Mouse (Mus musculus) hindbrain, embryonic 16.5 days (tissue): ENCODE data around the gene Adamts12. TPM values are rescaled to one million over a fixed set of nuclear protein-coding genes. Genes with fewer than 3 reads are reported as not detected.

Source experiments
- ATAC-seq: fragments of 200-750 bp; cut with Nextera tagmentation; 2 replicates; pipeline ENCODE4 v1.8.0; 2017; ENCODE audit warnings: moderate TSS enrichment, moderate library complexity
- H3K27ac ChIP-seq: fragments of 300-500 bp; sonication (generic); 2 replicates; pipeline ENCODE4 v1.5.1; 2014; ENCODE audit warnings: low read depth, mild to moderate bottlenecking, control low read depth, low read length, moderate library complexity
- H3K27me3 ChIP-seq: fragments of 300-500 bp; sonication (generic); replicated peaks from 2 replicates; pipeline ENCODE4 v1.6.1; 2014; ENCODE audit warnings: low read length; ENCODE audit not compliant: control insufficient read depth, insufficient read depth
- H3K36me3 ChIP-seq: fragments of 300-500 bp; sonication (generic); 2 replicates; pipeline ENCODE4 v1.6.1; 2014; ENCODE audit warnings: mild to moderate bottlenecking, low read length, moderate library complexity, mixed read lengths; ENCODE audit not compliant: control insufficient read depth, insufficient read depth
- H3K4me1 ChIP-seq: fragments of 300-500 bp; sonication (generic); 2 replicates; pipeline ENCODE4 v1.6.1; 2014; ENCODE audit warnings: low read depth, low read length; ENCODE audit not compliant: control insufficient read depth, insufficient read depth
- H3K4me2 ChIP-seq: fragments of 300-500 bp; sonication (generic); 2 replicates; pipeline ENCODE4 v1.6.1; 2014; ENCODE audit warnings: mild to moderate bottlenecking, low read length, control low read depth, moderate library complexity
- H3K4me3 ChIP-seq: fragments of 300-500 bp; sonication (generic); 2 replicates; pipeline ENCODE4 v1.5.1; 2014; ENCODE audit warnings: mild to moderate bottlenecking, low read length, control low read depth, moderate library complexity
- H3K9ac ChIP-seq: fragments of 300-500 bp; sonication (generic); 2 replicates; pipeline ENCODE4 v1.6.1; 2014; ENCODE audit warnings: low read depth, mild to moderate bottlenecking, control low read depth, low read length, moderate library complexity
- H3K9me3 ChIP-seq: fragments of 300-500 bp; sonication (generic); 2 replicates; pipeline ENCODE4 v1.6.1; 2014; ENCODE audit warnings: mild to moderate bottlenecking, low read length, moderate library complexity; ENCODE audit not compliant: control insufficient read depth
- WGBS: fragments of 180-500 bp; shearing (Covaris S2); extraction: QIAGEN DNeasy Blood & Tissue Kit; methylation state at CpG from one replicate; pipeline ENCODE4 v1.1.7; 2014; 5-methylcytosine and 5-hydroxymethylcytosine counted together
- polyA plus RNA-seq: library from polyadenylated mRNA; unstranded; fragments of >200 nt; fragmentation: Nextera tagmentation; extraction: Ambion mirVana; gene quantifications from 2 replicates; pipeline ENCODE4 v1.2.1, GENCODE M21; 2015

The Adamts12 gene
- polyA plus RNA-seq, 1 experiment from 2014 or later = 1.6 TPM

DNA sequence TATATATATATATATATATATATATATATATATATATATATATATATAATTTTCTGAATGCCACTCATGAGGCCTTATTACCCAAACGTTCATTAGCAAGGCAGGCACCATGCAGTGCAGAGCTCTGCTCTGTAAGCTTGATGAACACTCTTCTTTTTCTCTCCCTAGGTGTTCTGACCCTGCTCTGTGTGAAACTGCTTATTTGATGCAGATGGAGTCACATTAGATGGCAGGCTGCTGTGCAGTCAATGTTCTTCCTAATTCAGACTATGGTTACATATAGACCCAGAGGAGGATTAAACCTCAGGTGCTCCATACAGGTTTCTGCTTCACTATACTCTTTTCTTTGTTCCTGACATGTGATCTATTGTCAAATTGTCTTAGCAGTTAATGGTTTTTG is 57.1 kb downstream of the Adamts12 start:
- ATAC-seq = peak; percentile 67
- Histone ChIP-seq H3K27ac (no peak overlapping the region), H3K36me3 (no peaks in the 10 kb centered on the region), H3K27me3 (no peaks in the 10 kb centered on the region), H3K4me3 (no peak overlapping the region), H3K9me3 (no peaks in the 10 kb centered on the region), H3K4me2 (no peak overlapping the region), H3K9ac (no peak overlapping the region), H3K4me1 (no peaks in the 10 kb centered on the region)
- WGBS = 32% methylated on average over 1 of the region's 1 CpGs

DNA sequence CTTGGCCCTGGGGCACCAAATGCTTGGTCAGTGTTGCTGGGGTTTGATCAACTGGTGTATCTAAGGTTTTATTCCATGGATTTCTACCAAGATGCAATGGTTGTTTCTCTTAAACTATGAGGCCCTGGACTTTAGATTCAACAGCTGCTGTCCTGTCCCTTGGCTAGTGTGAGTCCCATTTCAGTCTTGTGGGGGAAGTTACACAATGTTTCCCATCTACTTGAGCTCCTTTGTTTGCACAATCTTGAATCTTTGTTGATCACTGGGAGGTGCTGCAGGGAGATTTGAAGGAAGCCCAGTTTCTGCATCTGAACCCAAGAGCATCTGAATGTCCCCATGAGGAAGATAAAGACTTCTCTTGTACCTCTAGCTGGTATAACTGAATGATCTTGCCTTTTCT is 60.8 kb downstream of the Adamts12 start:
- no peaks in the 10 kb centered on the region for H3K36me3 ChIP-seq
- H3K9ac ChIP-seq = no peak overlapping the region
- H3K27ac ChIP-seq = no peak overlapping the region
- no peak overlapping the region for H3K4me2 ChIP-seq
- no peaks in the 10 kb centered on the region for H3K4me1 ChIP-seq
- H3K9me3 ChIP-seq = no peaks in the 10 kb centered on the region
- no peaks in the 10 kb centered on the region for H3K27me3 ChIP-seq
- H3K4me3 ChIP-seq = no peak overlapping the region
- ATAC-seq = no peak

DNA sequence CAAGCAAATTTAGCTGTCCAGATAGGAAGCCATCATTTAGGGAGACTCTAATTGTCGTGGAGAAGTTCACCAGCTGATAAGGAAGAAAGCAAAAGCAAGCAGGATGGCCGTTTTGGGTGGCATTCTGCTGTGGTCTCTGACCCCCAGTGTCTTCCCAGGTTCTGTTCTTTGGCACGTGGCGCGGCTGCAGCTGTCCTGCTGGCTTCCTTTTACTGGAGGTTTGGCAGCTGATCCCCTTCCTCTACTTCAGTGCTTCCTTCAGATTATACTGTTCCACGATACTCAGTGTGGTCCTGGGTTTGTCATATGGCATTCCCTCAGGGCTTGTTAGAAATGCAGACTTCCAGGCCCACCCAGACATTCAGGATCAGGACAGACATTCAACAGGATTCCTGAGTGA is 63.9 kb downstream of the Adamts12 start:
- Histone ChIP-seq H3K27ac (no peak overlapping the region), H3K4me1 (no peaks in the 10 kb centered on the region), H3K36me3 (no peaks in the 10 kb centered on the region), H3K9ac (no peak overlapping the region), H3K4me2 (no peak overlapping the region), H3K27me3 (no peaks in the 10 kb centered on the region), H3K9me3 (no peaks in the 10 kb centered on the region), H3K4me3 (no peak overlapping the region)
- ATAC-seq = no peak
- WGBS = 55% methylated on average over 6 of the region's 6 CpGs

DNA sequence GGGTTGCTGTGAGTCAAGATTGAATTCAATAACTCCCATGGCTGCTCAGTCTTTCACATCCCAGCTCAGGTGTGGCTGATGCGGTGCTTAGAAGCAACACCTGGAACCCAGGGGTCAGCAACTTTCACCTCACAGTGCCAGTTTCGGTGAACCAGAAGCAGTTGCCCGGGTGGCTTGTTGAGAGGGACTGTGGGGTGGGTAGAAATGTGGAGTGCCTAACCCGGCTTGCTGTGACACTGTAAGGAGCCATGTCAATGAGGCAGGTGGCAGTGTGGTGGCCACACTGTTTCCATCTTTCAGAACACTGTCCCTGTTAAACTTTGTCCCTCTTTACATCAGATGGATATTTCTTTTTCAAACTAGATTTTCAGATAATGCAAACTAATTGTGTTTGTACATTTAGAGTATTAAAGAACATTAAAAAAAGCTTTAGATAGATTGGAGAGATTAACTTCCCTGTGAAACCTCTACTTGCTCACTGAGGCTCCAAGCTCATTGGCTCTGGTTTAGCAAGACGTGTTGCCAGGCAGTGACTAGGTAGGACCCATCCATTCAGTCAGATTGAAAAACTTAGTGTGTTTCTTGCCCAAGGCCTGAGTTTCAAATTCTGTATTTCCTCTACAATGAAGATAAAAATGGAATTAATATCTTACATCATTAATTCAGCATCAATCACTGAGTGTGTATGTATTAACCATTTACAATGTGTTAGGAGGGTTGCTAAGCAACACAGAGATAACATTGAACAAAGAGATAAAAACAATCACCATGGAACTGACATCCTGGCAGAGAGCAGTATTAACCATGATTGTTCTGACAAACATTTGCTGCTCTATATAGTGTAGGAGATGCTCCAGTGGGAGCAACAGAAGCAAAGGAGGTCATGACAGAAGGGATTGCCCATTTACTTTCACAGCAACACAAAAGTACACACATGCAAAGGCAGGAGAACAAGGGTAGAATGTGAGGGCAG is 68.3 kb downstream of the Adamts12 start:
- Histone ChIP-seq H3K27me3 (no peaks in the 10 kb centered on the region), H3K9me3 (no peaks in the 10 kb centered on the region), H3K4me3 (no peak overlapping the region), H3K4me1 (no peaks in the 10 kb centered on the region; the same call in 1 of the 2 replicates), H3K4me2 (no peak overlapping the region), H3K9ac (no peak overlapping the region), H3K27ac (no peak overlapping the region), H3K36me3 (no peaks in the 10 kb centered on the region)
- ATAC-seq = peak; percentile 61; the same call in 1 of the 2 replicates
- WGBS = 88% methylated on average over 5 of the region's 5 CpGs

DNA sequence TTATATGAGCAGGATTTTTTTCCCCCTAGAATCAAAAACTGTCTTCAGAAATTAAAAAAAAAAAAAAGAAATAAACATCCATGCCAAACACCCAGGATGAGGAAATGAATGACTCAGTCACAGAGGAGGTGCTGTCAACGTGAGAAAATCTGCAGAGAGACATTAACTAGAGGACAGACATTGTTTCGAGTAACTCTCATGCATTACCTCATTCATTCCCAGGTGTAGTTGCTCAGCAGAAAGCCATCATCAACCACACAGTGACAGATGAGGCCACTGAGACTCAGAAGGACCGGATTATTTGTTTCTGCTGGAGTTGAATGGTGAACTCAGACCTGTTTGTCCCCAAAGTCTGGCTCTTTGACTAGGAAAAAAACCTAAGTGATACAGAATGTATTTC is 81.0 kb downstream of the Adamts12 start:
- no peaks in the 10 kb centered on the region for H3K36me3 ChIP-seq
- H3K9me3 ChIP-seq = no peaks in the 10 kb centered on the region
- no peak for ATAC-seq
- H3K4me1 ChIP-seq = no peaks in the 10 kb centered on the region
- H3K27me3 ChIP-seq = no peaks in the 10 kb centered on the region
- 68% methylated on average over 3 of the region's 3 CpGs for WGBS
- no peak overlapping the region for H3K4me2 ChIP-seq
- H3K4me3 ChIP-seq = no peak overlapping the region
- no peak overlapping the region for H3K9ac ChIP-seq
- H3K27ac ChIP-seq = no peak overlapping the region

DNA sequence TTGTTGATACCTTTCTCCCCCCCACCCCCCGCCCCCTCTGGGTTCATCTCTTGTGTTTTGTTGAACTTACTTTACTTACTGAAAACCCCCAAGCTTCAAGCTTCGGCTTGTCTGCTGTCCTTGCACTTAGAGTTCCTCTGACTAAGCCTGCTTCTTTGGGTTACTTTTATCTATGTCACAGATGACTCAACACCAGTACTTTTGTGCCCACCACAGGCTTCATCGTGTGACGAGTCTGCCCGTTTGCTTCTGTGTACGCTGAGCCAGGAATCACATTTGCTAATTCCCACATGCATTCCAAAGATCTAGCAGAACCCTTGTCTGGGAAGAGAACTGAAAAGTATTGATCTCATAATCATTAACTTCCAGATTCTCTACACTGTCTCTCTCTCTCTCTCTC is 94.8 kb downstream of the Adamts12 start:
- H3K27me3 ChIP-seq = no peaks in the 10 kb centered on the region
- 69% methylated on average over 6 of the region's 6 CpGs for WGBS
- no peaks in the 10 kb centered on the region for H3K36me3 ChIP-seq
- H3K9me3 ChIP-seq = no peaks in the 10 kb centered on the region
- H3K4me3 ChIP-seq = no peak overlapping the region
- ATAC-seq = no peak
- H3K4me1 ChIP-seq = no peaks in the 10 kb centered on the region
- no peak overlapping the region for H3K4me2 ChIP-seq
- no peak overlapping the region for H3K9ac ChIP-seq
- no peak overlapping the region for H3K27ac ChIP-seq

DNA sequence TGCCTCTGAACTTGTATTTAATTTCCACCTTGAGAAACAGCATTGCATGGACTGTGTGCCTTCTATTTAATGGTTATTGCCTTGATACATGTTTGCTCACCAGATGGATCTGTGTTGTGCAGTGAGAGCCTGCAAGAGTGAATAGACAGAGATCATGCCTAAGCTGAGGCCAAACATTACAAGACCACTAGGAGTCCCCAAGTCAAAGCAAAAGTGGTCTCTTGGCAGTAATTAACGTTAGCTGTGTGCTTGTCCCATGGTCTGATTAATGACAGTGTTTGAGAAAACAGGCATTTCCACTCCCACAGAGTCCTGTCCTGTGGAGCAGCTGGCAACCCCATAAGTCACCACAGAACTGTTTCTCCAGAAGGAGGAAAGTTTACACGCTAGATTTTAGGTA is 96.2 kb downstream of the Adamts12 start:
- Histone ChIP-seq H3K27ac (no peak overlapping the region), H3K9me3 (no peaks in the 10 kb centered on the region), H3K4me2 (no peak overlapping the region), H3K4me1 (no peaks in the 10 kb centered on the region), H3K27me3 (no peaks in the 10 kb centered on the region), H3K4me3 (no peak overlapping the region), H3K36me3 (no peaks in the 10 kb centered on the region), H3K9ac (no peak overlapping the region)
- ATAC-seq = peak; percentile 88
- 39% methylated on average over 2 of the region's 2 CpGs for WGBS

DNA sequence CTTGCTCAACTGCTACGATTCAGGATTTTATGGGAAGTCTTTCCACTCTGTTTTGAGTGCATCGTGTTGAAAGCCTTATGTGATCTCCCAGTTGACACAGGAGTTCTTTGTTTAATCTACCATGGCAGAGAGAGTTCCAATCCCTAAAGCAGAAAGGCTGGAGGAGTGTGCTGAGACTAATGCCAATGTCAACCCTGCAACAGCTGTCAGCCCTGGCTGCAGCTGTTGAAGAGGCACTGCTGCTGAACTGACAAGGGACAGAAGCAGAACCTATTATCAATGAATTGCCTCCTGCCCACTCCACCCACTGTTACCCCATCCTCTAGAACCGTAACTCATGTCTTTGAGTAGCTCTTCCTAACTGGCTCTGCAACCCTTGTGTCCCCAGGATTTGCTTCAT is 101.3 kb downstream of the Adamts12 start:
- no peak overlapping the region for H3K9ac ChIP-seq
- no peaks in the 10 kb centered on the region for H3K27me3 ChIP-seq
- H3K4me2 ChIP-seq = no peak overlapping the region
- no peaks in the 10 kb centered on the region for H3K4me1 ChIP-seq
- no peak for ATAC-seq
- no peaks in the 10 kb centered on the region for H3K36me3 ChIP-seq
- WGBS = 56% methylated on average over 3 of the region's 3 CpGs
- H3K4me3 ChIP-seq = no peak overlapping the region
- no peaks in the 10 kb centered on the region for H3K9me3 ChIP-seq
- H3K27ac ChIP-seq = no peak overlapping the region

DNA sequence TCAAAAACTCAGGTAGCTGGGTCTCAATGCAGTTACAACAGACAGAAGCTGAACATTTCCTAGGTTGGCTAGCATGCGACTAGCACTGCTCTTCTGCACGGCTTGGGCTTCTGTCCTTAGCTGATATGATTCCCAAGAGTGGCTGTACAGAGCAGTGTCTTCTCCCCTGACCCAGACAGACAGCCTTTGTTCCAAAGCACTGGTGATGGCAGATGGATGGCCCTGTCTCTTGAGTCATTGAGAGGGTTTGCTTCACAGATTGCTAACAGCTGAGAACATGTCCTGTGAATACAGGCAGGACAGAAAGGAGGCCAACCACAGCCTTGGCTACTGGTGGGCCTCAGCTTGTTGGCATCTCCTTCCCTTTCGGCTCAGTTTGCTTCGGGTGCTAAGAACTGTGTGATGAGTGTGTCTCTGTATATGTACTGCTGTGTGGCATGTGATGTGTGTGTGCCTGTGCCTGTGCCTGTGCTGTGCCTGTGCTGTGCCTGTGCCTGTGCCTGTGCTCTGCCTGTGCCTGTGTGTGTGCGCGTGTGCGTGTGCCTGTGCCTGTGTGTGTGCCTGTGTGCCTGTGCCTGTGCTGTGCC is 109.4 kb downstream of the Adamts12 start:
- Histone ChIP-seq H3K9ac (no peak overlapping the region), H3K27me3 (no peaks in the 10 kb centered on the region), H3K9me3 (no peaks in the 10 kb centered on the region), H3K4me3 (no peak overlapping the region), H3K36me3 (no peaks in the 10 kb centered on the region), H3K4me2 (no peak overlapping the region), H3K4me1 (no peaks in the 10 kb centered on the region), H3K27ac (no peak overlapping the region)
- 0 out of 2 replicates have a peak, but pooled peaks have one; percentile 12 for ATAC-seq
- WGBS = 90% methylated on average over 7 of the region's 7 CpGs
